Mouse (Mus musculus): ENCODE results near the gene Sorl1.

Sorl1 gene

GRCm38 (mm10) chr9:42019308-42020031 lies 104.6 kb downstream of the Sorl1 start:
- no peak for DNase-seq (ENCODE audit: low read depth, low spot score)

GRCm38 (mm10) chr9:42008501-42008900 lies 115.6 kb downstream of the Sorl1 start:
- DNase-seq (ENCODE audit: low read depth, low spot score): no peak

GRCm38 (mm10) chr9:42005101-42005500 lies 119.0 kb downstream of the Sorl1 start:
- DNase-seq (ENCODE audit: low read depth, low spot score): no peak

- DNase-seq (ENCODE audit: low read depth, low spot score): no peak
Measured at GRCm38 (mm10) chr9:42004140-42004539, 120.0 kb downstream of the Sorl1 start.

- DNase-seq (ENCODE audit: low read depth, low spot score): peak; percentile 40
Measured at GRCm38 (mm10) chr9:41999498-42000473, 124.3 kb downstream of the Sorl1 start.

- DNase-seq (ENCODE audit: low read depth, low spot score): no peak
Measured at GRCm38 (mm10) chr9:41995278-41995677, 128.8 kb downstream of the Sorl1 start.

- no peak for DNase-seq (ENCODE audit: low read depth, low spot score)
Measured at GRCm38 (mm10) chr9:41993821-41994220, 130.3 kb downstream of the Sorl1 start.

- DNase-seq (ENCODE audit: low read depth, low spot score): no peak
Measured at GRCm38 (mm10) chr9:41992841-41993240, 131.3 kb downstream of the Sorl1 start.

- DNase-seq (ENCODE audit: low read depth, low spot score): no peak
Measured at GRCm38 (mm10) chr9:41985636-41986035, 138.5 kb downstream of the Sorl1 start.

- DNase-seq (ENCODE audit: low read depth, low spot score): no peak
Measured at GRCm38 (mm10) chr9:41985052-41985451, 139.0 kb downstream of the Sorl1 start.

GRCm38 (mm10) chr9:41984306-41984705 lies 139.8 kb downstream of the Sorl1 start:
- DNase-seq (ENCODE audit: low read depth, low spot score): no peak

GRCm38 (mm10) chr9:41983286-41983685 lies 140.8 kb downstream of the Sorl1 start:
- no peak for DNase-seq (ENCODE audit: low read depth, low spot score)

- no peak for DNase-seq (ENCODE audit: low read depth, low spot score)
Measured at GRCm38 (mm10) chr9:41982760-41983159, 141.3 kb downstream of the Sorl1 start.

GRCm38 (mm10) chr9:41982023-41982422 lies 142.1 kb downstream of the Sorl1 start:
- no peak for DNase-seq (ENCODE audit: low read depth, low spot score)

GRCm38 (mm10) chr9:41981306-41981705 lies 142.8 kb downstream of the Sorl1 start:
- DNase-seq (ENCODE audit: low read depth, low spot score): no peak

- DNase-seq (ENCODE audit: low read depth, low spot score): no peak
Measured at GRCm38 (mm10) chr9:41980796-41981195, 143.3 kb downstream of the Sorl1 start.

GRCm38 (mm10) chr9:41978366-41978765 lies 145.7 kb downstream of the Sorl1 start:
- no peak for DNase-seq (ENCODE audit: low read depth, low spot score)

- DNase-seq (ENCODE audit: low read depth, low spot score): no peak
Measured at GRCm38 (mm10) chr9:41975968-41976367, 148.1 kb downstream of the Sorl1 start.

GRCm38 (mm10) chr9:41974661-41975060 lies 149.4 kb downstream of the Sorl1 start:
- no peak for DNase-seq (ENCODE audit: low read depth, low spot score)

- DNase-seq (ENCODE audit: low read depth, low spot score): peak; percentile 49
Measured at GRCm38 (mm10) chr9:41973775-41974657, 150.1 kb downstream of the Sorl1 start.

GRCm38 (mm10) chr9:41969961-41970360 lies 154.1 kb downstream of the Sorl1 start:
- peak; percentile 9 for DNase-seq (ENCODE audit: low read depth, low spot score)

All from retina, postnatal 7 days (tissue).